Mouse (Mus musculus) embryo, embryonic 11.5 days (tissue): ENCODE measurements around the gene Hormad1.
"Not testable (repeated sequence)": the region's sequence is repeated elsewhere in the genome, so short reads cannot be mapped to it uniquely, and the experiment has no call there.

Source experiments
- DNase-seq: peaks from one replicate; pipeline ENCODE4 v3.0.0-alpha.2; 2012; ENCODE audit warnings: low read depth, low spot score

The Hormad1 gene

DNA sequence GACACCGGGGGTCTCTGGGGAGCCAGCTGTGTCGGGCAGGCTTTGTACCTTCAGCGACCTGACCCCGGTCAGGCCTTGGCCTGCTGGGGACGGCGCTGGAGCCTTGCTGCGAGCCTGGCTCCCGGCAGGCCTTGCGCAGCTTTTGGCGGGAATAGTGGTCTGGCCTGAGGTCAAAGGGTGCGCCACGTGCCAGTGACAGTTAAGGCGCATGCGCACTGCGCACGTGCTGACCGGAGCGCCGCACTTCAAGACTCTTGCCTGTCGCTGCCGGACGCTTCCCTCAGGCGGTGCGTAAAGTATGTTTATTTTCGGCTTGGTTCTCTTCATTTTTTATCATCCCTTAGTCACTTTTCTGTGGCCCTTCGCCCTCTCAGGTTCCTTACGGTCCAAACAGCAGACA, at the start of gene Hormad1:
TSS of gene Hormad1 (plus strand) at position 241 of the 400 bp plus-strand sequence.
- no peak for DNase-seq

DNA sequence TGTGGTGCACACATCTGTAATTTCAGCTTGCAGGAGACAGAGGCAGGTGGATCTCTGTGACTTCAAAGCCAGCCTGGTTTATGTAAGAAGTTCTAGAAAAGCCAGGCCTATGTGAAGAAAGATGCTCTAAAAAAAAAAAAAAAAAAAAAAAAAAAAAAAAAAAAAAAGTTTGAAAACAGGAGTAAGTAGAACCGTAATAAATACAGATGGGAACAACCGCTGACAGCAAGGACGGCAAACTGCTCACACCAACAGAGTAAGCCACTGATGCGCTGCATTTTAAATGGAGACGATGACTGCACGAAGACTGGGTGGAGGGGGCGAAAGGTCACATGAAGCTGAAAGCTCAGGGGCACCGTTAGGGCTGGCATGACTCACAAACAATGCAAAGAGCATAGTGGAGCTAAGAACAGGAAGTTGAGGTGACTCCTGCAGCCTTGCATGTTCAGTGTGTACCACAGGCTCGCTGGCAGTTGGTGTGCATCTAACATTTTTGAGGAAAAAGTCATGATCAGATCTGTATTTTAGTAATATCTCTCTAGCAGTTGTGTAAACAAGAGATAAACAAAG, 47.8 kb upstream of the Hormad1 start:
- no peak for DNase-seq

DNA sequence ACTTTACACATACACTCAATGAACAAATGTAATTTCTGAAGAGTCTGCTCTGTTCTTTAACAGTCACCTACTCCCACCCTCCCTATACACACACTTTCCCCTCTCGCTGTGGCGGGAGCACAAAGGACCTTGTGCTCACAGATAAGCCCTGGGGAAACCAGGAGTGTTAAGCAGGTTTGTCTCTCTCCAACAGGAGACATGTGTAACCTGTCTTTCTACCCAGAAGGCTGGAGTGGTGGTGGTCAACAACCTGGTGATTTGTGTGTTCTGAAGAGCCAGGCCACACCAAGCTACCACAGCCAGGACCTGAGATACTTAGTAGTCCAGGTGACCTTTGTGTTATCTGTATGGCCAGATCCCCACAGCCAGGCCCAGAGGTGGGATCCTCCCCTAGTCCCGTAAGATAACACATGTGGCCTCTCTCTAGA, 42.8 kb upstream of the Hormad1 start:
- DNase-seq = no peak

DNA sequence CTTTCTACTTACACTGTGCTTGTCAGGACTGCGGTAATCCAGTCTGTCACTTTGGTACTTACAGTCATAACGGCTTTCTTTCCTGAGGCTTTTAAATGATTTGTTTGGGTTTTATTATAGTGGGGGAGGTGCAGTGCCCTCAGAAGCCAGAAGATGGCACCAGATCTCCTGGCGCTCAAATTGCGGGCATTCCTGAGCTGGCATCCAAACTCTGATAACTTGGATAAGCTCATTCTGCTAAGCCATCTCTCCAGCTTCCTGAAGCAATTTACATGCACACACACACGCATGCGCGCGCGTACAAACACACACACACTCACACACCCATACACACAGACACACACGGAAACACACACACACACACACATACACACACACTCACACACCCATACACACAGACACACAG, 42.0 kb upstream of the Hormad1 start:
- DNase-seq = peak; percentile 54

DNA sequence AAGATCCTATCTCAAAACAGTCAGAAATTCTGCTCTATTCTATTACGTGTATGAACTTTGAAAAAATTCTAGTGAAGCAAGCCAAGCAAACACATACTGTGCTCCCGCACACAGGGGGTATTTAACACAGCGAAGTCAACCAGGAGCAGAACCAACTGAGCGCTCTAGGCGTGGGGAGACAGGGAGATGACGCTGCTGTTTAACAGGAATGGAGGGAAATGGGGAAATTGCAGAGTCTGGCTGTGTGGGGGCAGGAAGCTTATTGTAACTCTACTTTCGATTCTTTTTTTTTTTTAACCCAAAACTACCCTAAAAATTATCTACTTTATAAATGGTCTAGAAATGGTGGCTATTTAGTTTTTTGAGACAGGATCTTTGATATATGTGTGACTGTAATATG, 40.6 kb upstream of the Hormad1 start:
- DNase-seq = no peak

DNA sequence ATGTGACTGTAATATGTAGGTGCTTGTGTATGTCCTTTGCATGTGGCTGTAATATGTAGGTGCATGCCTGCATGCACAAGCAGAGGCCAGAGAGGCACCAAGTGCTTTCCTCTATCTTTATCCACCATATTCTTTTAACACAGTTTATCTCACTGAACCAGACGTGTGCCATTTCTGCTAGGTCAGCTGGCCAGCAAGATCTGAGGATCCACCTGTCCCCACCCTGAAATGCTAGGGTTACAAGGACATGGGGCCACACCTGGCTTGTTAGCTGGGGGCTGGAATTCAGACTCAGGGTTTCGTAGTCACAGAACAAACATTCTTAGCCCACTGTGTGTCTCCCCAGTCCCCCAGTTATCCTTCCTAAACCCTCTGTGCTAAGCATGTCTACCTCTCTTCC, 40.2 kb upstream of the Hormad1 start:
- DNase-seq = no peak

DNA sequence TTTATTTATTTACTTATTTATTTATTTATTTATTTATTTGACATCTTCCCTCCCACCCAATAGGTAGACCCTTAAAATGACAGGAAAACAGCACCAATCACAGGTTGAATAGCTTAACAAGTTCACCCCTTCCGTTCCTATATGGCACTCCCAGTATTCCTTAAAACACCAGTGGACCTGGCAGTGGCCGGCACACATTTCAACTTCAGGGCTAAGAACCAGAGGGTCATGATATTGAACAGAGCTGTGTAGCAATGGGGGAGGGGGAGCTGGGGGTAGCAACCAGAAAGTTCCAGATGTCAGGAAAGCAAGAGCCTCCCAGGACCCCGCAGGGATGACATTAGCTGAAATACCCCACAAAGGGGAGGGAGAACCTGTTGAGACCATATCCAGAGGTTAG, 39.4 kb upstream of the Hormad1 start:
- DNase-seq = no peak

DNA sequence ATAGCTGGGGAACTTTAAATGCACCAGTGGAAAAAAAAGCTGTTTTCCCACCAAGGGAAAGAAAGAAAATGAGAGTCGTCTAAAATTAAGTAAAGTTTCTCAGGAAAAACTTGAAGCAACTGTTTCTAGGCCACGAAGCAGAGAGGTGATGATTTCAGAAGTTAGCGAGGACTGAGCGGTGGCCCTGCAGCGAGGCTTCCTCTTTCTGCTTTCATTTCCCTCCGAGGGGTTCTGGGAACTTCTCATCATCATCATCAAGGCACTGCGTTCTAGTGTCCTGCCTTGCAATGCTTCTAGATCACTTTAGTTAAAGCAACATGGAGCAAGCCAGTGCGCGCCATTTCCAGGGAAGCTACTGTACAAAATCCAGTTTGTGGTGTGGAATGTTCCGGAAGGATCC, 38.3 kb upstream of the Hormad1 start:
- no peak for DNase-seq

DNA sequence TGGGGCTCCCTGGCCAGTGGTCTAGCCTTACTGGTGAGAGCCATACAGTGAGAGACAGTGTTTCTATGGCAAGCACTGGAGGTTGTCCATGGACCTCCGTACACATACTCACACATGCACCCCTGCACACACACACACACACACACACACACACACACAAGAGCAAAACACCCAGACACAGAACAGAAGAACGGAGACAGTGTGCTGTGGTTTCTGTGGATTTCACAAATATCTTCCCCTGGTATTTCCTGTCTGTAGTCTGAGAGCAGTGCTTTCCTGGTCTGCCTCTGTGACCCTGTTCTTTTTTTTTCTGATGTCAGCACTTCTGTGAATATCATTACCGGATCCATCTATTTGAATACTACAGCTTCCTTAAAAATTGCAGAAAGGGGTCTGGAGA, 35.8 kb upstream of the Hormad1 start:
- DNase-seq = no peak

DNA sequence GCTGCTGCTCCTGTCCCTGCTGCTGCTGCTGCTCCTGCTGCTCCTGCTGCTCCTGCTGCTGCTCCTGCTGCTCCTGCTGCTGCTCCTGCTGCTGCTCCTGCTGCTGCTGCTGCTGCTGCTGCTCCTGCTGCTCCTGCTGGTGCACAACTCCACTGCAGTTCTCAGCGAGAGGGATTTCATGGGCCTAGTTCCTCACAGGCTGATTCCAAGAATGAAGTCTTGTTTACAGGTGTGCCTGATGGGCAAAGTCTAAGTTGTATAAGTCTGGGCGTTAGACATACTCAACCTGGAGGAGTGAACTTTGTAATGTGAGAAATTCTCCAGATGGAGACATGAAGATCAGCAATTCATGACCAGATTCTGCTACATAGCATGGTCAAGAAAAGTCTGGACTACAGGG, 34.8 kb upstream of the Hormad1 start:
- no peak for DNase-seq

DNA sequence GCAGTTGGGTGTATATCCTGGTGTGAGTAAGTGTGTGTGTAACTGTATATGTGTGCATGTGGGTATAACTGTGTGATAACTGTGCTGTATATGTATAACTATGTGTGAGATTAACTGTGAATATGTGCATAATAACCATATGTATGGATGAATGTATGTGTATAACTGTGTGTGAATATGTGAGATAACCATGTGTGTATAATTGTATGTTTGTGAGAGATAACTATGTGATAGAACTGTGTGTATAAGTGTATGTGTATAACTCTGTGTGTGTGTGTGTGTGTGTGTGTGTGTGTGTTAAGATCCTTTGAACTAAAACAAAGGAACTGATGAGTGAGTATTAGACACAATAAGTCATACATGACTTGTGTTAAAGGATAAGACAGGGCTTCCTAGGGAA, 33.4 kb upstream of the Hormad1 start:
- DNase-seq = no peak

DNA sequence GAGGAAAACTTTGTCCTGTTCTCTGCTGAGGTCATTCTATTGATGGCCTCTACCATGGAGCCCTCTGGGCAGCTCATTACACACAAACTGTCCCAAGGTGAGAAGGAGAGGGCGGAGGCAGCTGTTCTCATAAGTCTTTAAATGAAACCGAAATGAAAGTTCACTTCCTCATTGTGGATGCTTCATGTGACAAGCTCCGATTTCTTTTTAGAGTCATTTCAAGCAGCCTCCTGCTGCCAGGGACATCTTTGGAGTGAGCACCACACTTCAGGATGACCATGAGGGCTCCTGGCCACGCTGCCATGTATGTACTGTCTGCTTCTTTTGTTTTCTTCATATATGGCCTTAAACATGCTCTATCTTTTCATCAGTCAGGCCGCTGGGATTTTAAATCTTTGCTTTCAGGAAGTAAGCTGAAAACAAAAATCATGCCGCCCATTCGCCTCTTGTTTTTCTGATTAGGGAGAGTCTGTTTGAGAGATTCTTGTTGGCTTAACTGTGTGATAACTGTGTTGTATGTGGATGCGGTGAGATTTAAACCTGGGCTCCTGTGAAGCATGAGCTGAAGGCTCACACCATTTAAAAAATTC, 32.8 kb upstream of the Hormad1 start, which contains the start of gene Ctss:
TSS of gene Ctss (plus strand) at position 165 of the 590 bp plus-strand sequence.
- DNase-seq = no peak

DNA sequence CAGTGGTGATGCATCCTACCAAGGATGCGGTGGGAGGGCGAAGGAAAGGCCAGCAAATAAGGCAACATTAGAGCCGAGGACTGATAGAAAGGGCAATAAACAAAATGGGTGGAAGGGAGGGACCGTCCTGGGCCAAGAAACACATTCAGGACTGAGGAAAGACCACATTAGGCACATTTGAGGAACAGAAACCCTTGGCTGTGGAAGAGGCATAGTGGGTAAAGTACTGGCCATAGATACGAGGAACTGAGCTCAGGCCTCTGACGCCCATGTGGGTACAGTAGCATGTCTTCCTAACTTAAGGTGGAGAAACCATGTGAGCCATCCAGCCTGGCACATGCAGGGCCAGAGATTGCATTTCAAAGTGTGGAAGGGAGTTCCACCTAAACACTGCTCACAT, 29.7 kb upstream of the Hormad1 start:
- DNase-seq = no peak

DNA sequence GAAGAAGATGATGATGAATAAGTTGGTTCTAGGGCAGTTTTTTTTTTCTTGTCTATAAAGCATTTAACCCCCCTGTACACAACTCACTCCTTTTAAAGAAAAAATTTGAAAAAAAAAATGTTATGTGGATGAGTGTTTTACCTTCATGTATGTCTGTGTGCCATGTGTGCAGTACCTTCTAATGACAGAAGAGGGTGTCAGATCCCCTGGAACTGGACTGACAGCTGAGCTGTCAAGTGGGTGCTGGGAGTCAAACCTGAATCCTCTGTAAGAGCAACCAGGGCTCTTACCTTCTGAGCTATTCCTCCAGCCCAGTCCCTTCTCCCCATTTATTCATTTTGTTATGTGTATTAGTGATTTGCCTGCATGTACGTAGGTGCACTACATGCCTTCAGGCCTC, 28.5 kb upstream of the Hormad1 start:
- DNase-seq = no peak

DNA sequence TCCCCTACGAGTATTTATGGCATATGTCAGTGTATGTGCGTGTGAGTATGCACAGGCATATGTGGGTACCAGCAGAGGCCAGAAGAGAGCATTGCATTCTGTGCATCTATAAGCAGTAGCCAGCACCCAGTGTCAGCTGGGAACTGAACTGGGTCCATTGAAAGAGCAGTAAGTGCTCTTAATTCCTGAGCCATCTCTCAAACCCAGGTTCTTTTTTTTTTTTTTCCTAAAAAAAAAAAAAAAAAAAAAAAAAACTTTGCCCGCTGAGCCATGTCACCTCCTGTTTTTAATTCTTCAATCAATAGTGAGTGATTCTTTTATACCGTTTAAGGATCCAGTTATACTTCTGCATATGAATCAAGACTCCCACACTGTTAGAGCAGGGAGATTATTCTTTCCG, 26.1 kb upstream of the Hormad1 start:
- DNase-seq = no peak

DNA sequence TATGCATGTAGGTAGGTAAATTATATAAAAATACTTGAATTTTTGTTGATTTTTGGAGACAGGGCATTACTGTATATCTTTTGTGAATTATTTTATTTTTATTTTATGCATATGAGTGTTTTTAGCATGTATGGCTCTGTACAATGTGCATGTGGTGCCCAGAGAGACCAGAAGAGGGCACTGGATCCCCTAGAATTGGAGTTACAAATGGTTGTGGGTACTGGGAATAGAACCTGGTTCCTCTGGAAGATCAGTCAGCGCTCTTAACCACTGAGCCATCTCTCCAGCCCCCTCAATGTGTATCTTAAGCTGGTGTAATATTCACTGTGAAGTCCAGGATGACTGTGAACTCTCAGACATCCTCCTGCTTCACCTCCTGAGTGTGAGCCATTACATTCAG, 24.6 kb upstream of the Hormad1 start:
- DNase-seq = no peak

DNA sequence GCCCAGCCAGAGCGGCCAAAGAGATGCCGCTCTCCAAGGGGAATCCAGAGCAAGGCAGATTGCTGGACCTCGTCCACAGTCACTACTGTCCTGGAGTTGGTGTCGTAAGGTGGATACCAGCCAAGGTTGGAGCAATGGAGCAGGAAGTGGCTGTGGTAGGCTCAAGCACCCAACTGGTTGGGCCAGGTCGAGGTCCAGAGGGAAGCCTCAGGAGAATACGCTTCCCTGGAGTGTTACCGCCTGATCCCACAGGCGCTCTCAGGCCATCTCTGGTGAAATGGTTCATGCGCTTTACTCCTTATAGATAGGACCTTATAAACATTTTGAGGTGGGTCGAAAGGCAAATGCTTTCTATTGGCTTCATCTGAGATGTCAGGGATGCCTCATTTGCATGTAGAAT, 20.5 kb upstream of the Hormad1 start:
- no peak for DNase-seq

DNA sequence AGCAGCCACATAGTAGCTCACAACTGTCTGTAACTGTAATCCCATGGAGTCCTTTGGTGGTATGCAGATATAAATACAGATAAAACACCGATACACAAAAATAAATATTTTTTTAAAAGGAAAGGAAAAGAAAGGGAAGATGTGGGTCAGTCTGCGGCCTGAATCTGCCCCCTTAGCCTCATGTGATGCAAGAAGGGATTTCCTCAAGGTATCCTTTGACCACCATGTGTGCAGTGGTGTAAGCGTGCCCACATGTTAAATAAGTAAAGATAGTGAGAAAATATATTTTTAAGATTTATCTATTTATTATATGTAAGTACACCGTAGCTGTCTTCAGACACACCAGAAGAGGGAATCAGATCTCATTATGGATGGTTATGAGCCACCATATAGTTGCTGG, 19.6 kb upstream of the Hormad1 start:
- no peak for DNase-seq

DNA sequence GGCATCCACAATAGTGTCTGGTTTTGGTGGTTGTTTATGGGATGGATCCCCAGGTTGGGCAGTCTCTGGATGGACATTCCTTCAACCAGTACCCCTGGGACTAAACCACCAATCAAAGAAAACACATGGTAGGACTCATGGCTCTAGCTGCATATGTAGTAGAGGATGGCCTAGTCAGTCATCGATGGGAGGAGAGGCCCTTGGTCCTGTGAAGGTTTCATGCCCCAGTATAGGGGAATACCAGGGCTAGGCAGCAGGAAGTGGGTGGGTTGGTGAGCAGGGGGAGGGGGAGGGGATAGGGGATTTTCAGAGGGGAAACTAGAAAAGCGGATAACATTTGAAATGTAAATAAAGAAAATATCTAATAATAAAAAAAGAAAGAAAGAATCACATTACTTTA, 18.3 kb upstream of the Hormad1 start:
- DNase-seq = not testable (repeated sequence)

DNA sequence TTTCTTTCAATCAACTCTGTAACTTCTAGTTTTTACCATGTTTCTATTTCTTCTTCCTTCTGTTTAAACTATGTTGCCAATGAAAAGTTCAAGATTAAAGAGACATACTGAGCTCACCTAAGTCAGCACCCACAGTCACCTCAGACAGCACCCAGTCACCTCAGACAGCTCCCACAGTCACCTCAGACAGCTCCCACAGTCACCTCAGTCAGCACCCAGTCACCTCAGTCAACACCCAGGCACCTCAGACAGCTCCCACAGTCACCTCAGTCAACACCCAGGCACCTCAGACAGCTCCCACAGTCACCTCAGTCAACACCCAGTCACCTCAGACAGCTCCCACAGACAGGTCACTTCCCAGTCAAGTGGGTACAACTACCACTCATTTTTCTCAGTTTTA, 17.3 kb upstream of the Hormad1 start:
- DNase-seq = no peak

DNA sequence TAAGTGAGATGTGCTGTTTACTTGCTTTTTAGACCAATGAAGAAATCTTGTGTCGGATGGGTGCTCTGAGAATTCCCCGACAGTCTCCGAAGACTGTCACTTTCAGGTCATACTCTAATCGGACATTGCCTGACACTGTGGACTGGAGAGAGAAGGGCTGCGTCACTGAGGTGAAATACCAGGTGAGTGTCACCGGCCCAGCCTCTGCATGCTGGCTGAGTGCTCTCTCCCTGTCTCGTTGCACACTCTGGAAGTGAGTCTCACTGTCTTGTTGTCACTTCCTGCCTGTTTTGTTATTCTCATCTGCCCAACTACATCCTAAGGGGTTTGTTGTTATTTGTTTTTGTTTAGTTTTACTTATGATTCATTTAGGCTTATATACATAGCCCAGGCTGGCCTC, 16.5 kb upstream of the Hormad1 start:
- DNase-seq = no peak

DNA sequence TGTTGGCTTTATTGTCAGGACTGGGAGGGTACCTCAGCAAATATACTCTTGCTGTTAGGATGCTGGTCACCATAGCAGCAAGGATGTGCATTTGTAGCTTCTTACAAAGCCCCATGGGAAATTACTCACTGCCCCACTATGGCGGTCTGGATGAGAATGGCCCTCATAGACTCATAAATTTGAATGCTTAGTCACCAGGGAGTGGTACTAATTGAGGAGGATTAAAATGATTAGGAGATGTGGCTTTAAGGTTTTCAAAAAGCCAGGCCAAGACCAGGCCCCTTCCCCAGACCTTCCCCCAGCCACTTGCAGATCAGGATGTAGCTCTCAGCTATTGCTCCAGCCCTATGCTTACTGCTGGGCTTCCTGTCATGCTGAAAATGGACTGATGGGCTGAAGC, 9.3 kb upstream of the Hormad1 start:
- DNase-seq = no peak

DNA sequence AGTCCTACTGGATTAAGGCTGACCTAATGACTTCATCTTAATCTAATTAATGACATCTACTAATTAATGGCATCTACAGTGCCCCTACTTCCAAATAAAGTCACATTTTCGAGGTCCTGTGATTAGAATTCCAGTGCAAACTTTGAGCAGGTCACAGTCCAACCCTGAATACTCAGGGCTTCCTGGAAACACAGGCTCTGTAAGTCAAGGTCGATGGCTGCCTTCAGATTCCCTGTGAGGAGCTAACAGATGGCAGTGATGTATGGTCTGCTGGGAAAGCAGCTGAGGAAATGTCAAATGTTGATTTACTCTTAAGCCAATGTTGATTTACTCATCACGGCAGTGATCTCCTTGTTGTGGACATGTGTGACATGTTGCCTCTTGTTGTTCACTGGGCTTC, 5.5 kb upstream of the Hormad1 start:
- peak; percentile 1 for DNase-seq

DNA sequence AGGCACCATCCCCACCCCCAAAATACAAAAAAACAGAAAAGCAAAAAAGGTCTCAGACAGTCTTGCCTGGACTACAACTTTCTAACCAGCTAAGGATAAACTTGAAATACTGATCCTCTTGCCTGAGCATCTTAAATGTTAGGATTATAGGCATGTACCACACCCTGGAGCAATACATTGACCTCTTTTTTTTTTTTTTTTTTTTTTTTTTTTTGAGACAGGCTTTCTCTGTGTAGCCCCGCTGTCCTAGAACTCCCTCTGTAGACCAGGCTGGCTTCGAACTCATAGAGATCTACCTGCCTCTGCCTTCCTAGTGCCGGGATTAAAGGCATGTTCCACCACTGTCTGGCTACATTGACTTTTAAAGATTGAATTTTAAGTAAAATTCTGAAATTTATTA, 1.3 kb downstream of the Hormad1 start:
- DNase-seq = no peak
